Mouse (Mus musculus) cerebellum, postnatal 4 days (tissue): ENCODE measurements around the gene Stac3.

Experiments used
- DNase-seq, 2 experiments: peaks; one replicate each; pipeline ENCODE4 v3.0.0; 2022; ENCODE audit warnings: low spot score in 2 of 2, mixed read lengths in 1 of 2

Gene Stac3

DNA sequence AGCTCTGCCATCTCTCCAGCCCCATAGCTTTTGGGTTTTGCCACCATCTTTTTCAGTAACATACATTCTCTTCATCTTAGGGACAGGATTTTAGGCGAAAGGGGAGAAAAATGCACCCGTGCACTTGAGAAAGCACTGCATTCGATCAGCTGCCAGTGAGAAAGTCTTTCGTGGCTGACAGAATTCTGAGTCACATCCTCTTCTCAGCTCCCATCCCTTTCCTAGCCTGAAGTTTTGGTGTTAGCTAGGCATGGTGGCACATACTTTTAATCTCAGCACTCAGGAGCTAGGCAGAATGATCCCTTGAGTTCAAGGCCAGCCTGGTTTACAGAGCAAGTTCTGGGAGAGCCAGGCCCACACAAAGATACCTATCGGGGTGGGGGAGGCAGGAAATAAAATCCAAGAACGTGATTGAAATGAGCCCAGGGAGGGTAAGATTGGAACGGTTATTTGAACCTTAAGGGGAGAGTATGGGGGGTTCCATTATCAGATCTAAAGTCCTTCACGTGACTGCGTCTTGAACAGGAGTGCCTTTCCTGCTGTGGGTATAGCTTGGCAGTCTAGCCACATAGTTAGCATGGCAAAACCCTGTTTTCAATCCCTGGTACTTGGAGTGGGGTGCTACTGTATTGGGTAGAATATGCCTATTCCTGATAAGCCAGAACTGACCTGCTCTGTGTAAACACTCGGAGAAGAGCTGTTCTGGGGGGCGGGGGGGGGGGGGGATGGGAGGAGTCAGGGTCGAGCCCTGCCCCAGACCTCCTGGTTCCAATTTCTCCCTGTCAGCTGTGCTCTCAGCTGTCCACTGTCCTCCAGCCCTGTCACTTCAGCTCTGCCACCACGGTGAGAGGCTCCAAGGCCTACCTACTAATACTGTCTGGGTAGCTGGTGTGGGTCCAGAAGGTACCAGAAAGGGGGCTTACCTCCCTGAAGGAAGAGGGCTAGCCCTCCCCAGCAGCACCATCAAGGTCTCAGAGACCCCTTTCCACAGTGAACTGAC is at the start of gene Stac3:
Gene Stac3, plus strand, starts transcription at position 793 of the 1,000 bp plus-strand sequence.
- no peak for DNase-seq

DNA sequence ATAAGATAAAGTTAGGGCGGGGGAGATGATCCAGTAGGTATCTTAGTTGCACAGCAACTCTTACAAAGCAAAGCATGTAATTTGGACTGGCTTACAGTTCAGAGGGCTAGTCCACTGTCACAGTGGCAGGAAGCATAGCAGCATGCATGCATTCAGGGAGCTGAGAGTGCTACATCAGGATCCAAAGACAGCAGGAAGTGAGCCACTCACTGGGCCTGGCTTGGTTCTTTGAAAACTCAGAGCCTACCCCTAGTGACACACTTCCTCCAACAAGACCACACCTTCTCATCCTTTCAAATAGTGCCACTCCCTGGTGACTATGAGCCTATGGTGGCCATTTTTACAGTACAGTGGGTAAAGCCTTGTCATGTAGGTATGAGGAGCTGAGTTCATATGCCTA is 47.8 kb upstream of the Stac3 start:
- no peak for DNase-seq

DNA sequence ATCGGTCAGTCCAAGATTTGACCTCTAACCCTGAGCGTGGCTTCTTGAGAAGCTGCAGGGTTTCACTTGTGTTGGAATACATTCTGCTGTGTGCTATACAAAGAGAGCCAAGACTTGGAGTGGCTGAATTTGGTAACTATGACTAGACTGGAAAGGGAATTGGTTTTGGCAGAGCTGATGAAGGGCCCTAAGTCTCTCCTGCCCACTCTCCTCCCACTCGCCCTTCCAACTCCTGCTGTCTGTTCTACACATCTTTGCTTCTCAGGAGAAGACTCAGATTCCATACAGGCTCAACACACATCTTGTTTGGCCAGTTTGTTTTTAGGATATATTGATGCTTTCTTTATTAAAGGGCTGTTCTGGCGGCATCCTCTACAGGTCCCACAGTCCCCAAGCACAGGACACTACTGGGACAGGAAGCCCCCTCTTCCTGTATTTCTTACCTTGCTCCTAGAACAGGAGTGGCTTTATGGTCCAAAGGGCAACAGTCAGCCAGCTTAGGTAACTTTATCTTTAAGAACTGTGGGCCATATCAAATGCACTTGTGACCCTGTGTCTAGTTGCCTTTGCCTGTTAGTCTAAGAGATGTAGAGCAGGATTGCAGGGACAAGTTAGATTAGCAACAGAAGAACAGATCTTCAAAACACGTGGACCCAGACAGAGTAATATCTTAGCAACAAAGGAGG is 38.9 kb upstream of the Stac3 start:
- no peak for DNase-seq

DNA sequence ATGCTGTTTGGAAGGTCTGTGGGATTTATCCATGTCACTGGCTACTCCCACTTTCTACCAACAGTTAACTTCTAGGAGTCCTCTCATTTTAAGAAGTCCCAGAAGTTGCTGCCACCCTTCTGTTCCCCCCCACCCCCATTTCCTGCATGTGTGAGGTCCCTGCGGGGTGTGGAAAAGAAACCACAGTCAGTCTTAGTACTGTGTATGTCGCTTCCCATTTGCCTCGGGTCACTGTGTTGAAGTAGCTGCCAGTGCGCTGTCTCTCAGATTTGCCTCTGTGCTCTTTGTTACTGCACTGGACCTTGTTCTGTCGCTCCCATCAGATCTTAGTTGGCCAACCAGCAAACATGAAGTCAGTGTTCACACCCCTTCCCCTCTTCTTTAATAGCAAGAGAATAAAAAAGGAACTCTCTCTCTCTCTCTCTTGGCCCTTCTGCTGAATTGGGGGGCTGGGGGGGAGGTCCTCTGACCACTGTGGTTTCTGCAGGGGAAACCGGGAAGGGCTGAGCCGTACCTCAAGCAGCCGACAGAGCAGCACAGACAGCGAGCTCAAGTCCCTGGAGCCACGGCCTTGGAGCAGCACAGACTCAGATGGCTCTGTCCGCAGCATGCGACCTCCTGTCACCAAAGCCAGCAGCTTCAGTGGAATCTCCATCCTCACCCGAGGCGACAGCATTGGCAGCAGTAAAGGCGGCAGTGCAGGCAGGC is 30.1 kb upstream of the Stac3 start:
- DNase-seq = no peak

DNA sequence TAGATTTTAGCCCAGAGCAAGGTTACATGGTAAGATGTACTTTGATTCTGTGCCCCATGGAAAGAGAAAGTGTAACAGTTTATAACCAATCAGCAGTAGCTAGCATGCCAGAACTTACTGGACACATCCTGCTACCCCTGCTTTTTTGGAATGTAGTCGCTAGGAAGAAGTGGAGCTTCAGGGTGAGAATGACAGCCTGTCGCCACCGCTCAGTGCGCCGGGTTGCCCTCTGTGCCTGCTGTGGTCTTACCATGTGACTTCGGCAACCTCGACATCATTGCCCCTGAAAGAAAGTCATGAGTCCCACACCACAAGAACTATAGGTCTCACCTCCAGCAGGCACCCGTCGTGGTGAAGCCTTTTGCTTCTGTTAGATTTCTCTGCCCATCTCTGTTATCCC is 28.8 kb upstream of the Stac3 start:
- DNase-seq = no peak

DNA sequence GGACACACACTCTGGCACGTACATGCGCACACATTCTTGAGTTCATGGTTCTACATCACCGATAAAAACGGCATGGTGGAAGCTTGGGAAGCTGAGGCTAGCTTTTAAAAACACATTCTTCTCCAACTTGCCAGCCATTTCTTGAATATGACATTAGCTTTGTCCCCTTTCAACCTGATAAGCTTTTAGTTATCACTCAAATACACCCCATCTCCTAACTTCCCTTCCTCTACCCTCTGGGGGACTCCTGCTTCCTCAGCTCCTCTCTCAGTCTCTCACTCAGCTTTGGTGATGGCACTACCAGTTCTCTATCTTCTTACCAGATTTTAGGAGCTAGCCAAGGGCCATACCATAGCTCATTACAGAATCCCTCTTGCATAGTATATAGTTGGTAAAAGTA is 26.3 kb upstream of the Stac3 start:
- no peak for DNase-seq

DNA sequence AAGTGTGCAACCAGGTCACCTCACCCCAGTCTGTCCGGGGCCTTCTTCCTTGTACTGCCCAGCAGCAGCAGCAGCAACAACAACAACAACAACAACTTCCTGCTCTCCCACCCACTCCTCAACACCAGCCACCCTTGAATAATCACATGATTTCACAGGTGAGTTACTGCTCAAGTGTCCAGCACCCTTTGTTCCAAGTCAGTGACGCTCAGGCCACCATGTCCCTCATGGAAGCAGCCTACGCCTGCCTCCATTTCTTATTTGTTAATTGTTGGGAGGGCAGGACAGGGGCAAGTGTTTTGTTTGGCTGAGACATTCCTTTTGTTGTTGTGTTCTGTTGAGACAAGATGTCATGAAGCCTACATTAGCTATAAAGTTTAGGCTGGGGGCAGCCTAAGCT is 24.9 kb upstream of the Stac3 start:
- DNase-seq = no peak

DNA sequence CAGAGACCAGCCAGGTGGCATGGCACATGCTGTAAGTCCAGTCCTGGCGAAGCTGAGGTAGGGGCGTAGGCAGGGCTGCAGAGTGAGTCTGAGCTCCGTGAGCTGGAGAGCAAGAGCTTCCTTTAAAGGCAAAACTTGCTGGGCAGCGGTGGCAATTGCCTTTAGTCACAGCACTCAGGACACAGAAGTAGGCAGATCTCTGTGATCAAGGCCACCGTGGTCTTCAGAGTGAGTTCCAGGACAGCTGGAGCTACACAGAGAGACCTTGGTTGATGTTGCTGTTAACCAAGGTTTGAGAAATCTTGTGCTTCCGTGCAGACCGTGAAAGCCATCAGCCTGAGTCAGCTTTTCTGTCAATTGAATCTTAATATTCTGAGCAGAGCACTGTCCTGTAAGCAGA is 24.2 kb upstream of the Stac3 start:
- DNase-seq = no peak

DNA sequence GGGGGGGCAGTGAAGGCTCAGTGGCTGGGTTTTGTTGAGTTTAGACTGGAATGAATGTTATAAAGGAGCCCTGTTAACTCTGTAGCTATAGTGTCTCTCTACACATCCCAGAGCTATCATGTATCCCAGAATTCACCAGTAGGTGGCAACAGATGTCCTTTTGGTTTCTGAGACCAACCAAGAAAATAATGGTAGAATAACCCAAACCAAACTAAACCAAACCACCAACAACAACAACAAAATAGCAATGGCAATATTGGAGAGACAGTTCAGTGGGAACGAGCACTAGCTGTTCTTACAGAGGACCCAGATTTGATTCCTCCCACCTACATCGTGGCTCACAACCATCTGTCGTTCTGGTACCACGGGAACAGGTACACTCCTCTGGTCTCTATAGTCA is 22.4 kb upstream of the Stac3 start:
- peak in 1 of 2 experiments; percentile 32 for DNase-seq

DNA sequence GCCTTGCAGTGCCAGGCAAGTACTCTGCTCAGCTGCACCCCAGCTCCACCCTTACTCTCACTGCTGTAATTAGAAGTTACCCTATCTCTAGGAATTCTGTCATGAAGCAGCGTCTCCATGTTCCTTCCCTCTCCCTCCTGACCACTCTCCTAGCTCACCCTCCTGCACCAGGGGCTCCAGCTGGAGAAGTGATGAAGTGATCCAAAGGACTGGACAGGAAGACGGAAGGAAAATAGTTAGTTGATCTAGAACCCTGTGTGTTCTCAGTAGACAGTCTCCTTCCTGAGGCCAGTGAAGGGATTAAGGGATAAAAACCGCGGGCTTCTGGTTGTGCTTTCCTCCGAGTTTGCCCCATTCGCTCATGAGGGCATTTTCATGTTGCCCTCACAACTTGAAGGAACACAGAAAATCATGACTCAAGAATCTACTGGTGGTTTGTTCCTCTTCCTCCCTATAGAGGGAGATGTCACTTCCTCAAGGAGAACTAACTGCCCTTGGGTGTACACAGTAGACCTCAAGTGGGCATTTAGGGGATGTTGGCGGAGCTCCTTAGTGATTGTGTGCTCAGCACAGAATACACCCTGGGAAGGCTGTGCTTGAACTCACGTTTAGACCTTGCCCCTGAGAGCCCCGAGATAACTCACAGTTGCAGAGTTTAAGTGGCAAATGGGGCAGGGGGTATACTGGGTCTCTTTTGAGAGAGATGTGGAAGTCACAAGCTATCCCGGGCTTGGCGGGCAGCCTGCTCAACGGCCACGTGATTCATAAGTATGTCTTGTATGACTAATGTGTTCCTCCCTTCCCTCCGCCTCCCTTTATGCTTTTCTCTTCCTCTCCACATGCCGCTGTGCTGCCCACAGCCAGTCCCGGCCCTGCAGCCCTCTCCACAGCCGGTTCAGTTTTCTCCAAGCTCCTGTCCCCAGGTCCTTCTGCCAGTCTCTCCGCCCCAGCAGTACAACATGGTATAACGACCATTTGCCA is 20.4 kb upstream of the Stac3 start:
- no peak for DNase-seq

DNA sequence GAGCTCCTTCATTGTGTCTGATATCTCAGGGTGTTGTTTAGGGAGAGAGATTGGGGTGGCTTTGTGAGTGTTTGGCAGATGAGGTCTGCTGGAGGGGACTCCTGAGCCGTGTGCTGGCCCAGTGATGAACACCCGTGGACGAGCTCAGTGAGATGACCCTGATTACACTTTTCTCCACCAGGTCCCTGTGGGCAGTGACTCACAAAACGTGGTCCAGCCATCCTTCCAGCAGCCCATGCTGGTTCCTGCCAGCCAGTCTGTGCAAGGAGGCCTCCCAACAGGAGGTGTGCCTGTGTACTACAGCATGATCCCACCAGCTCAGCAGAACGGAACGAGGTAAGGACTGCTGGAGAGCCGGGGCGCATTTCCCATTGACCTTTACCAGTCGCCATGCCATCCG is 16.3 kb upstream of the Stac3 start:
- DNase-seq = no peak

DNA sequence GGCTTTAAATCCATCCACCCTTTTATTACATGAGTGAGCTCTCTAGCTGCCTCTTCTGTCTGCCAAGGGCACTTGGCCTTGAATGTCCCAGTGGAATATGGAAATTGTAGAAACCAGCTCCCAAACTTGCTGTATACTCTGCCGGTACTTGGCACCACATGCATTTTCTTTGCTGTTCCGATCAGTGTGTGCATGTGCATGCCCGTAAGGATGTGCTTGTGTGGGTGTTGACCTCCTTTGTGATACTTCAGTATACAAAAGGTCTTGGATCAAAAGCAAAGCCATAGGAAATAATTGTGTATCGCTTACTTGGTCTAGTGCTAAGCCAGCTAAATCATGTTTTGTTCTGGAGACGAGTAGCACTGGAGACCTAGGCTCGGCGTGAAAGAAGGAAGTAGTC is 12.6 kb upstream of the Stac3 start:
- DNase-seq = no peak

DNA sequence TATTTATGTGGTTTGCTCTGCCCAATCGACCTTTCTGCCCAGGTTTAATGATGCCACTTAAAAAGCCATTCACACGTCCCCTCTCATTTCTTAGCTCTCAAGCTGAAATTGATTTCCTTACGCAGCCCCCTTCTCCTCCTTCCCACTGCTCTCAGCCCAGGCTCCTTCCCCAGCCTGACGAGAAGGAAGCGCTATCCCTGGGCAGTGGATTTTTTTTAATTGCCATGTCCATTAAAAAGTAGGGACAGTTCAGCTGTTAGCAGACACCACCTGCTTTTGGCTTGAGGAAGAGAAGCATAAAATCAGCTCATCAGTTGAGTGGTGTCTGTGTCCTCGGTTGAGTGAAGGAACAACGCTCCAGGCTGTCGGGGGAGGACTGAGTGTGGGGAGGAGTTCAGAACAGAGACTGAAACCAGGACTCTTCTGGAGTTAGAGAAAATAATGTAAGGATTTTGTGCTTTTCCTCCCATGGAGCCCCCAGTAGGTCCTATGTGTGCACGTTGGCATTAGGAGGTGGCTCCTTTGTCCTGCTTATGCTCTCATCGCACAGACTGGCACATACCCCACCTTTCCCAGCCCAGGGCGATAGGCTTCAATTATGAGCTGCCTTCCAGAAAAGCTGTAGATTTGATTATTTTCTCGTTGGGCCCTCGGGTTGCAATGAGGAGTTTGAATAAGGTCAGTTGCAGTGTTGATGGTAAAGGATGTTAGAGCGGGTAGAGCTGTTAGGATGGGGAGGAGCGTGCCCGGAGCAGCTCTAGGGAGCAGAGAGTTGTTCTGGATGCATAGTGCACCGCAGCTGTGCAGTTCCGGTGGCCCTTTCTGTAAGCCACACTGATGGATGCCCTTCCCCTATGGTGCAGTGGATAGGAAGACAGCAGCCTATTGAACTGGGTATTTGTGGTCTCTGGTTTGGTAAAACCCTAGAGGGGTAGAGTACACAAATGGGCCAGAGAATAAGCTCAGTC is 11.0 kb upstream of the Stac3 start:
- no peak for DNase-seq

DNA sequence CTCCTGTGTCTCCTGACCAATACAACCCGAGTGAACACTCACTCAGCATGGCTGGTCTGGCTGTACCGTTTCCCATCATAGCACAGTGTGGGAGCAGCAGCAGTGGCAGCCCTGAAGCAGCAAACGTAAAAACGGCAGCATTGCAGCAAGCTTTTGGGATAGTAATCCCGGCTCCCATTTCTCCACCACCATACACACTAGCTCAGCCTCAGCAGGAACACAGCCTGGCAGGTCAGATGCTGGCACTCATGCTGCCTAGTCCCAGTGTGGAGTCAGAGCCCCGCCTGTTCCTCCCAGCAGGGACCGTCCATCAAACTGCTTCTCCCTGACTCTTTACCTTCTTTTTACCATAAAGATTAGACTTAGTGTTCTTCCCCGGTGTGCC is 10.4 kb upstream of the Stac3 start:
- no peak for DNase-seq

DNA sequence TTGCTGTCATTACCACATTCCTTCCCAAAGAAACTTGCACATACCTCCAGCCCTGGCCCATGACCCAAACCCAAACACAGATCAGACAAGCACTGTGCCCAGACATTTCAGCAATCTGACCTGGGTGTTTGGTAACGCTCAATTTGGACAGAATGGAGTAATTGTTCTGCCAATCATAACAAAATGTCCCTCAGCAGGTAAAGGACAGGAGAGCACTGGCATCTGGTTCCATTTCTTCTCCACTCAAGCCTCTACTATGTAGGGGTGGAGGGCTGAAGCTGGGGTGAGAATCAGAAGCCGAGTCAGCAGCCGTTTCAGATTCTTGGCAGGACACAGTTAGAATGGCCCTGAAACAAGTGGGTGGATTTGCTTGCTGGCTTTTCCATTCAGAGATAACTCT is 9.4 kb upstream of the Stac3 start:
- no peak for DNase-seq

DNA sequence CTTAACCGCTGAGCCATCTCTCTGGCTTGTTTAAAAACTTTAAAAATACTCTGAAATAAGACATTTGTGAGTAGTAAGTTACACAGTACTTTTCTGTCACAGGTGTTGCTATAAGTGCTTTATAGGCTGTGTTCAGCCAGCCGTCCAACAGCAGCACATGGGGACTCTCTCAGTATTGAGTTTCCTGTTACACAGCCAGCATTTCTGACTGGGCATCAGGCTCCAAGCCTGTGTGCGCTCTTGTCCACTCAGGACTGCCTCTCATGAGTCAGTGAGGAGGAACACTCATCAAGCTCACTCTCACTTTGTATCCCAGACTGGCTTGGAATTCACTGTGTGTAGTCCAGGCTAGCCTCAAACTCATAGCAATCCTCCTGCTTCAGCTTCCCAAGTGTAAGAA is 5.3 kb upstream of the Stac3 start:
- no peak for DNase-seq

DNA sequence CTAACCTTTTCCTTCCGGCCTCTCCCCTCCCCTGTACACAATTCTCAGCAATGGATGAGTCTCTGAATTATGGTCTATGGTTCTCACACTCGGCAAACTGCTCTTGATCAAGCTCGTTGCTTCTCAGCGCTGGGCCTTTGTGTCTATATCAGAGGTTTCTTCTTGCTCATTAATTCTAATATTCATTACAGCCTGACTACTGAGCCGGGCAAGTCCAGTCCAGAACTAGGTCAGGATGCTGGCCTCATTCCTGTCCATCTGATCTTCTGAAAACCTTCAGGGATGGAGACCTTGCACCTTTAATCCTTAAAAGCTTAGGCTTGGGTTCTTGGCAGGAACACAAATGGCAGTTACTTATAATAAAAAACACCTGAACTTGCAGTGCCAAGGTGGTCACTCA is 2.0 kb upstream of the Stac3 start:
- DNase-seq = no peak

DNA sequence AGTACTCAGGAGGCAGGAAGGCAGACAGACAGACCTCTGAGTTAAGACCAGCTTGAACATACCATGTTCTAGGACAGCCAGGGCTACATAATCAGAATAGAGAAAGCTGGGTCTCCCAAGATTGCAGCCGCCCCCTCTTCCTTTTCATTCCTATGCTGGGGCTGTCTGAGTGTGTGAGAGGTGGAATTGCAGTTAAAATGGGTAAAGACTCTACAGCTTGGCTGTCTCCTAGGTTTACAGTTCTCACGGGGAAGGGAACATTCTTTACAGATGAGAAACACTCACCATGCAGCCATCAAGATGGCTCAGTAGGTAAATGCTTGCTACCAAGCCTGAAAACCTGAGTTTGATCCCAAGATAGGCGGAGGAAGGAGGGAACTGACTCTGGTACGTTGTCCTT is 1.4 kb upstream of the Stac3 start:
- no peak for DNase-seq

DNA sequence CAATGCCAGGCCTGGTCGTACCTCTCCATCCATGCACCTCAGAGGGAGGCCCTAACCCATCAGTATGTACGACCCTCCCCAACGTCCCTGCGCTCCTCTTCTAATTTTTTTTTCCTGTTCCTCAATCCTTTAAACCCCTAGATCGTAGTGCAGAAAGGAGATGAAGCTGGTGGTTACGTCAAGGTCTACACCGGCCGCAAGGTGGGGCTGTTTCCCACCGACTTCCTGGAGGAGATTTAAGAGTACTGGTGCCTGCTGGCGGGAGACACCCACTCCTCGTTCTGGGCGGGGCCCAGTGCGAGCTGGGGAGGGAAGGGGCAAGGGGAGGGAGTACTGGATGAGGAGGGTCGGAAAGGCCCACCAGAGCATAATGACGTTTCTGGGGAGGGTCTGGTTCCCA is 6.8 kb downstream of the Stac3 start:
- peak; percentile 64 to 89 for DNase-seq
